Mouse (Mus musculus) stomach, embryonic 14.5 days (tissue): ENCODE measurements around the gene Men1. TPM values are rescaled to one million over a fixed set of nuclear protein-coding genes. Genes with fewer than 3 reads are reported as not detected.

ENCODE experiments used
- ATAC-seq: fragments of 200-750 bp; cut with Nextera tagmentation; 2 replicates; pipeline ENCODE4 v1.8.0; 2017; ENCODE audit warnings: low read depth, moderate TSS enrichment; ENCODE audit not compliant: insufficient number of reproducible peaks, insufficient read depth, low FRiP score
- H3K27ac ChIP-seq: fragments of 300-500 bp; sonication (generic); 2 replicates; pipeline ENCODE4 v1.5.1; 2014; ENCODE audit warnings: mild to moderate bottlenecking, low read length, moderate library complexity, mixed read lengths
- H3K27me3 ChIP-seq: fragments of 300-500 bp; sonication (generic); 2 replicates; pipeline ENCODE4 v1.6.1; 2014; ENCODE audit warnings: low read length, control low read depth, mixed read lengths; ENCODE audit not compliant: control insufficient read depth, insufficient read depth
- H3K36me3 ChIP-seq: fragments of 300-500 bp; sonication (generic); 2 replicates; pipeline ENCODE4 v1.6.1; 2014; ENCODE audit warnings: mild to moderate bottlenecking, control low read depth, low read length, moderate library complexity, mixed read lengths; ENCODE audit not compliant: control insufficient read depth, insufficient read depth
- H3K4me1 ChIP-seq: fragments of 300-500 bp; sonication (generic); 2 replicates; pipeline ENCODE4 v1.6.1; 2014; ENCODE audit warnings: low read length, control low read depth, mixed read lengths; ENCODE audit not compliant: control insufficient read depth, insufficient read depth
- H3K4me2 ChIP-seq: fragments of 300-500 bp; sonication (generic); replicated peaks from 2 replicates; pipeline ENCODE4 v1.6.1; 2014; ENCODE audit warnings: low read depth, low read length, control low read depth
- H3K4me3 ChIP-seq: fragments of 300-500 bp; sonication (generic); 2 replicates; pipeline ENCODE4 v1.5.1; 2014; ENCODE audit warnings: low read depth, low read length, control low read depth
- H3K9ac ChIP-seq: fragments of 300-500 bp; sonication (generic); replicated peaks from 2 replicates; pipeline ENCODE4 v1.6.1; 2014; ENCODE audit warnings: low read depth, mild to moderate bottlenecking, control low read depth, low read length, moderate library complexity, mixed read lengths
- H3K9me3 ChIP-seq: fragments of 300-500 bp; sonication (generic); 2 replicates; pipeline ENCODE4 v1.6.1; 2016; ENCODE audit warnings: low read depth, low read length, control low read depth; ENCODE audit not compliant: control insufficient read depth
- WGBS: fragments of 180-500 bp; shearing (Covaris S2); extraction: QIAGEN DNeasy Blood & Tissue Kit; methylation state at CpG from one replicate; pipeline ENCODE4 v1.1.7; 2014; 5-methylcytosine and 5-hydroxymethylcytosine counted together
- polyA plus RNA-seq: library from polyadenylated mRNA; unstranded; fragments of >200 nt; fragmentation: Nextera tagmentation; extraction: Ambion mirVana; gene quantifications from 2 replicates; pipeline ENCODE4 v1.2.1, GENCODE M21; 2014

Men1 gene
- polyA plus RNA-seq, 1 experiment from 2014 or later = 40.0 TPM

- ATAC-seq = peak; percentile 68
- no peaks in the 10 kb centered on the region for H3K4me1 ChIP-seq
- no peak overlapping the region for H3K9ac ChIP-seq
- H3K36me3 ChIP-seq = peaks cover 17% of the 10 kb centered on the region
- no peak overlapping the region for H3K4me3 ChIP-seq
- WGBS = 61% methylated on average over 10 of the region's 10 CpGs
- H3K27me3 ChIP-seq = no peaks in the 10 kb centered on the region
- no peaks in the 10 kb centered on the region for H3K9me3 ChIP-seq
- peak overlapping the region; percentile 33; the same call in 1 of the 2 replicates for H3K27ac ChIP-seq
- H3K4me2 ChIP-seq = no peak overlapping the region
Measured at GRCm38 (mm10) chr19:6291117-6291781, 43.5 kb upstream of the Men1 start.

- no peak for ATAC-seq
- Histone ChIP-seq H3K9ac (no peak overlapping the region), H3K27me3 (no peaks in the 10 kb centered on the region), H3K4me3 (no peak overlapping the region), H3K4me2 (no peak overlapping the region), H3K4me1 (no peaks in the 10 kb centered on the region), H3K36me3 (peaks cover 19% of the 10 kb centered on the region), H3K27ac (0 out of 2 replicates have a peak overlapping the region, but pooled peaks have one; percentile 1), H3K9me3 (no peaks in the 10 kb centered on the region)
- 91% methylated on average over 5 of the region's 5 CpGs for WGBS
Measured at GRCm38 (mm10) chr19:6292262-6292661, 42.5 kb upstream of the Men1 start.

- H3K27me3 ChIP-seq = no peaks in the 10 kb centered on the region
- no peak overlapping the region for H3K27ac ChIP-seq
- H3K4me2 ChIP-seq = no peak overlapping the region
- WGBS = 94% methylated on average over 17 of the region's 17 CpGs
- peaks cover 28% of the 10 kb centered on the region for H3K36me3 ChIP-seq
- H3K9me3 ChIP-seq = no peaks in the 10 kb centered on the region
- H3K4me1 ChIP-seq = no peaks in the 10 kb centered on the region
- no peak for ATAC-seq
- no peak overlapping the region for H3K9ac ChIP-seq
- H3K4me3 ChIP-seq = no peak overlapping the region
Measured at GRCm38 (mm10) chr19:6294301-6294700, 40.5 kb upstream of the Men1 start.

GRCm38 (mm10) chr19:6296551-6297210, 38.1 kb upstream of the Men1 start:
- H3K4me1 ChIP-seq = no peaks in the 10 kb centered on the region
- no peaks in the 10 kb centered on the region for H3K27me3 ChIP-seq
- no peak overlapping the region for H3K4me3 ChIP-seq
- no peak overlapping the region for H3K4me2 ChIP-seq
- H3K9me3 ChIP-seq = no peaks in the 10 kb centered on the region
- no peak overlapping the region for H3K9ac ChIP-seq
- no peak overlapping the region for H3K27ac ChIP-seq
- no peak for ATAC-seq
- peaks cover 28% of the 10 kb centered on the region for H3K36me3 ChIP-seq
- WGBS = 91% methylated on average over 5 of the region's 5 CpGs

GRCm38 (mm10) chr19:6297641-6298040, 37.1 kb upstream of the Men1 start:
- Histone ChIP-seq H3K9me3 (no peaks in the 10 kb centered on the region), H3K4me2 (no peak overlapping the region), H3K4me1 (no peaks in the 10 kb centered on the region), H3K36me3 (peaks cover 28% of the 10 kb centered on the region), H3K9ac (no peak overlapping the region), H3K27me3 (no peaks in the 10 kb centered on the region), H3K4me3 (no peak overlapping the region), H3K27ac (no peak overlapping the region)
- ATAC-seq = no peak
- WGBS = 92% methylated on average over 9 of the region's 9 CpGs

- Histone ChIP-seq H3K4me1 (no peaks in the 10 kb centered on the region), H3K36me3 (peaks cover 28% of the 10 kb centered on the region), H3K4me3 (no peak overlapping the region), H3K9me3 (no peaks in the 10 kb centered on the region), H3K27ac (no peak overlapping the region), H3K4me2 (no peak overlapping the region), H3K9ac (no peak overlapping the region), H3K27me3 (no peaks in the 10 kb centered on the region)
- 78% methylated on average over 4 of the region's 4 CpGs for WGBS
- ATAC-seq = no peak
Measured at GRCm38 (mm10) chr19:6299003-6299402, 35.8 kb upstream of the Men1 start.

- H3K36me3 ChIP-seq = peaks cover 27% of the 10 kb centered on the region
- peak overlapping the region; percentile 52; the same call in 1 of the 2 replicates for H3K27ac ChIP-seq
- H3K4me1 ChIP-seq = no peaks in the 10 kb centered on the region
- 78% methylated on average over 7 of the region's 7 CpGs for WGBS
- no peaks in the 10 kb centered on the region for H3K9me3 ChIP-seq
- ATAC-seq = no peak
- H3K27me3 ChIP-seq = no peaks in the 10 kb centered on the region
- no peak overlapping the region for H3K9ac ChIP-seq
- H3K4me3 ChIP-seq = no peak overlapping the region
- no peak overlapping the region for H3K4me2 ChIP-seq
Measured at GRCm38 (mm10) chr19:6299450-6300267, 35.1 kb upstream of the Men1 start.

GRCm38 (mm10) chr19:6300402-6300841, 34.4 kb upstream of the Men1 start:
- no peaks in the 10 kb centered on the region for H3K9me3 ChIP-seq
- H3K4me2 ChIP-seq = no peak overlapping the region
- ATAC-seq = peak; percentile 53; the same call in 1 of the 2 replicates
- H3K9ac ChIP-seq = no peak overlapping the region
- WGBS = 44% methylated on average over 7 of the region's 7 CpGs
- no peaks in the 10 kb centered on the region for H3K4me1 ChIP-seq
- no peaks in the 10 kb centered on the region for H3K27me3 ChIP-seq
- H3K36me3 ChIP-seq = peaks cover 19% of the 10 kb centered on the region
- no peak overlapping the region for H3K4me3 ChIP-seq
- H3K27ac ChIP-seq = no peak overlapping the region
